Mouse (Mus musculus) neural tube, embryonic 12.5 days (tissue): Measurements from ENCODE around the gene Gm17304. TPM values are rescaled to one million over a fixed set of nuclear protein-coding genes. Genes with fewer than 3 reads are reported as not detected.

Source experiments
- ATAC-seq: fragments of 200-750 bp; cut with Nextera tagmentation; 2 replicates; pipeline ENCODE4 v1.8.0; 2017; ENCODE audit warnings: low read depth, mild to moderate bottlenecking, moderate TSS enrichment, moderate library complexity; ENCODE audit not compliant: low FRiP score
- H3K27ac ChIP-seq: fragments of 300-500 bp; sonication (generic); 2 replicates; pipeline ENCODE4 v1.5.1; 2016
- H3K27me3 ChIP-seq: fragments of 300-500 bp; sonication (generic); replicated peaks from 2 replicates; pipeline ENCODE4 v1.6.1; 2016; ENCODE audit warnings: mild to moderate bottlenecking
- H3K36me3 ChIP-seq: fragments of 300-500 bp; sonication (generic); 2 replicates; pipeline ENCODE4 v1.6.1; 2016; ENCODE audit warnings: mild to moderate bottlenecking
- H3K4me1 ChIP-seq: fragments of 300-500 bp; sonication (generic); 2 replicates; pipeline ENCODE4 v1.6.1; 2016
- H3K4me2 ChIP-seq: fragments of 300-500 bp; sonication (generic); replicated peaks from 2 replicates; pipeline ENCODE4 v1.6.1; 2016; ENCODE audit warnings: mild to moderate bottlenecking
- H3K4me3 ChIP-seq: fragments of 300-500 bp; sonication (generic); 2 replicates; pipeline ENCODE4 v1.5.1; 2016
- H3K9ac ChIP-seq: fragments of 300-500 bp; sonication (generic); 2 replicates; pipeline ENCODE4 v1.6.1; 2016; ENCODE audit warnings: mild to moderate bottlenecking
- H3K9me3 ChIP-seq: fragments of 300-500 bp; sonication (generic); 2 replicates; pipeline ENCODE4 v1.6.1; 2016; ENCODE audit warnings: mild to moderate bottlenecking
- WGBS: fragments of 180-500 bp; shearing (Covaris S2); methylation state at CpG from one replicate; pipeline ENCODE4 v1.1.7; 2016; 5-methylcytosine and 5-hydroxymethylcytosine counted together
- polyA plus RNA-seq: library from polyadenylated mRNA; unstranded; fragments of >200 nt; fragmentation: Nextera tagmentation; extraction: Ambion mirVana; gene quantifications from 2 replicates; pipeline ENCODE4 v1.2.1, GENCODE M21; 2016

Gm17304 gene
- polyA plus RNA-seq, 1 experiment from 2014 or later = not detected

GRCm38 (mm10) chr5:106628369-106629149 is 19.7 kb downstream of the Gm17304 start:
- Histone ChIP-seq H3K4me3 (no peak overlapping the region), H3K9me3 (no peaks in the 10 kb centered on the region), H3K4me1 (peaks cover 3% of the 10 kb centered on the region; the same call in 1 of the 2 replicates), H3K4me2 (no peak overlapping the region), H3K27me3 (no peaks in the 10 kb centered on the region), H3K9ac (no peak overlapping the region), H3K27ac (no peak overlapping the region), H3K36me3 (peaks cover 11% of the 10 kb centered on the region; the same call in 1 of the 2 replicates)
- 74% methylated on average over 8 of the region's 8 CpGs for WGBS
- ATAC-seq = no peak

DNA sequence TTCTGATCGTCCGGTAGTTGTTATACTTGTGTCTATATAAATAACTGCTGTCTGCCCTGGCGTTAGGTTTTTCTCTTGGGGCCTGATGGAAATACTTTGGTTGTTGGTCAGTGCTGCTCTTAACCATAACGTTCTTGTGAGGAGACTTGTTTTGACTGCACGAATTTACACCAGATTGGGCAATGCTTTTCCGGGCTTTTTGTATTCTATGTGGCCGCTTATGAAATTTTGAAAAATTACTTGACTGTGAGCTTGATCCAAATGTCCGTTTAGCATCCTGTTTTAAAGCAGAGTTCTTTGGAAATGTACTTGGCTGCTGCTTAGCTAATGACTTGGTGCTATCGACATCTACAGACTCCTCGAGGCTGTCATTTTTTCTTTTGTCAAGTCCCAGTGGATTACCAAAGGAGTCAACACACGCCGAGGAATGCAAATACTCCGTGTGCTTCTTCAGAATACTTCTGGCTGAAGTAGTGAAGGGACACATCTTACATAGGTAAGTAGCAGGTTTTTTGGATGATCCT is 27.6 kb downstream of the Gm17304 start:
- H3K4me3 ChIP-seq = no peak overlapping the region
- H3K9me3 ChIP-seq = no peaks in the 10 kb centered on the region
- no peak overlapping the region for H3K27ac ChIP-seq
- 94% methylated on average over 13 of the region's 13 CpGs for WGBS
- H3K4me2 ChIP-seq = no peak overlapping the region
- no peaks in the 10 kb centered on the region for H3K27me3 ChIP-seq
- peaks cover 40% of the 10 kb centered on the region for H3K36me3 ChIP-seq
- no peak for ATAC-seq
- H3K9ac ChIP-seq = no peak overlapping the region
- no peaks in the 10 kb centered on the region for H3K4me1 ChIP-seq

GRCm38 (mm10) chr5:106639627-106640026 is 30.7 kb downstream of the Gm17304 start:
- Histone ChIP-seq H3K9ac (no peak overlapping the region), H3K4me3 (no peak overlapping the region)

DNA sequence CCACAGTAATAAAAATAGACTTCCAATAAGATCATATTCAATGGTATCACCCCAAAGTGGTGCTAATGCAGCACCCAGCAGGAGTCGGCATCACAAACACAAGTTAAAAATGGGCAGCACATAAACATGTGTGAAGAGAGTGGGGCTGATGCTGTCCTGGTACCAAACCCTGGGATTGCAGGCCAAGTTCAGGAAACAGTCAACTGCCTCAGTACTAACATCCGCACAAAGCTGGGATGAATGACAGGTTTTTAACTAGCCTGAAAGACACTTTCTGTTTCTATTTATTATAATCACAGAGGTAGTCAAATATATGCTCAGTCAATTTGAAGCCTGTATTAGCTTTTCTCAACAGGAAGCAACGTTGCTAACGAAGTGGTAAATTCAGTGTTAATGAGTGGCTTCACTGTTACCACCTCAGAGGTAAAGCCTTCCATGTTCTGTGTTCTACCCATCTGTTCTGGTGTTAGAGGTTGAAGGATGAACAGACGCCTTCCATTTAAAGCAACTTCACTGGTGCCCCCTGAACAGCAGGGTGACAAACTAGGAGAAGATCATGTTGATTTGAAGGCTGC is 31.4 kb downstream of the Gm17304 start:
- H3K4me2 ChIP-seq = no peak overlapping the region
- no peaks in the 10 kb centered on the region for H3K9me3 ChIP-seq
- peaks cover 26% of the 10 kb centered on the region for H3K36me3 ChIP-seq
- WGBS = 81% methylated on average over 5 of the region's 5 CpGs
- no peak overlapping the region for H3K4me3 ChIP-seq
- ATAC-seq = no peak
- H3K27me3 ChIP-seq = no peaks in the 10 kb centered on the region
- no peak overlapping the region for H3K9ac ChIP-seq
- no peak overlapping the region for H3K27ac ChIP-seq
- no peaks in the 10 kb centered on the region; the same call in 1 of the 2 replicates for H3K4me1 ChIP-seq

More at GRCm38 (mm10) chr5:106639627-106640026, 30.7 kb downstream of the Gm17304 start:
- ATAC-seq = no peak
- Histone ChIP-seq H3K27me3 (no peaks in the 10 kb centered on the region), H3K9me3 (no peaks in the 10 kb centered on the region), H3K4me2 (no peak overlapping the region), H3K36me3 (peaks cover 33% of the 10 kb centered on the region), H3K27ac (no peak overlapping the region), H3K4me1 (no peaks in the 10 kb centered on the region; the same call in 1 of the 2 replicates)
- WGBS = 97% methylated on average over 2 of the region's 2 CpGs

- H3K9me3 ChIP-seq = no peaks in the 10 kb centered on the region
- WGBS = 82% methylated on average over 3 of the region's 3 CpGs
- no peak overlapping the region for H3K4me2 ChIP-seq
- no peaks in the 10 kb centered on the region for H3K27me3 ChIP-seq
- ATAC-seq = no peak
- H3K36me3 ChIP-seq = peaks cover 12% of the 10 kb centered on the region
- no peak overlapping the region for H3K27ac ChIP-seq
- H3K4me3 ChIP-seq = no peak overlapping the region
- no peak overlapping the region for H3K9ac ChIP-seq
- H3K4me1 ChIP-seq = no peaks in the 10 kb centered on the region; the same call in 1 of the 2 replicates
Measured at GRCm38 (mm10) chr5:106641876-106642275, 33.0 kb downstream of the Gm17304 start.

DNA sequence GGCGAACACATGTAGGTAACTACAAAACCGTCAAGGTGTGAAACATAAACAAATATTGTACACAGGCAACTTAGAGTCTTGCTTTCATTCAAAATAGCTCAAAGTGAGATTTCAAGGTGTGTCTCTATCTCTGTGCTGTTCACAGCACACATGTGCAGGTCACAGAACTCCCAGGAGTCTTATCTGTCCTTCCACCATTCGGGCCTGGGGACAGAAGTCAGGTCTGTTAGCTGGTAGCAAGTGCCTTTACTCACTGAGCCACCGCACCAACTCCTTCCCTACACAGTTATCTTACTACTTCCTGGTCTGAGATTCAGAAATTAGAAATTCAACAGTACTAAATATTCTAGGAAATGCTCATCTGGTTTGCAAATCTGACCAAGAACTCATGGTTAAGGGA is 34.5 kb downstream of the Gm17304 start:
- Histone ChIP-seq H3K9ac (no peak overlapping the region), H3K27ac (no peak overlapping the region), H3K4me2 (no peak overlapping the region), H3K4me1 (no peaks in the 10 kb centered on the region; the same call in 1 of the 2 replicates), H3K36me3 (no peaks in the 10 kb centered on the region), H3K27me3 (no peaks in the 10 kb centered on the region), H3K4me3 (no peak overlapping the region), H3K9me3 (no peaks in the 10 kb centered on the region)
- 89% methylated on average over 4 of the region's 4 CpGs for WGBS
- no peak for ATAC-seq

GRCm38 (mm10) chr5:106649441-106649840 is 40.5 kb downstream of the Gm17304 start:
- H3K9me3 ChIP-seq = no peaks in the 10 kb centered on the region
- H3K36me3 ChIP-seq = 0 out of 2 replicates have a peak, but pooled peaks cover 4% of the 10 kb centered on the region
- H3K9ac ChIP-seq = no peak overlapping the region
- H3K27ac ChIP-seq = no peak overlapping the region
- H3K4me2 ChIP-seq = no peak overlapping the region
- H3K4me1 ChIP-seq = no peaks in the 10 kb centered on the region
- no peak for ATAC-seq
- no peaks in the 10 kb centered on the region for H3K27me3 ChIP-seq
- no peak overlapping the region for H3K4me3 ChIP-seq

DNA sequence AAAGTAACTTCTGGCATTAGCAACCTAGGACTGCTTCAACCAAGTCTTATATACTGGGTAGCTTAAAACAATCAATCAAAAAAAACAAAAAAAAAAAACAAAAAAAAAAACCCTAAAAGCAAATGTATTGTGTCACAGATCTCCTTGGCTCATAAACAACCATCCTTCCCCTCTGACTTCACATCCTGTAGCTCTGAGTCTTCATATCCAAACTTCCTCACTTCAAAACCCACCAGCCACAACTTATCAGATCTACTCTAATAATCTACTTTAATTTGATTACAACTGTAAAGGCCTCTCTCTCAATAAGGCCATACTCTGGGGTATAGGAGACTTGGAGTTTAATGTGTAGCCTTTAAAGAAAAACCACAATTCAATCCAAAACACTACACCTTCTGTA is 41.1 kb downstream of the Gm17304 start:
- H3K4me3 ChIP-seq = no peak overlapping the region
- ATAC-seq = no peak
- no peaks in the 10 kb centered on the region for H3K4me1 ChIP-seq
- no peaks in the 10 kb centered on the region for H3K9me3 ChIP-seq
- H3K27me3 ChIP-seq = no peaks in the 10 kb centered on the region
- H3K4me2 ChIP-seq = no peak overlapping the region
- H3K9ac ChIP-seq = no peak overlapping the region
- peaks cover 7% of the 10 kb centered on the region for H3K36me3 ChIP-seq
- H3K27ac ChIP-seq = no peak overlapping the region

DNA sequence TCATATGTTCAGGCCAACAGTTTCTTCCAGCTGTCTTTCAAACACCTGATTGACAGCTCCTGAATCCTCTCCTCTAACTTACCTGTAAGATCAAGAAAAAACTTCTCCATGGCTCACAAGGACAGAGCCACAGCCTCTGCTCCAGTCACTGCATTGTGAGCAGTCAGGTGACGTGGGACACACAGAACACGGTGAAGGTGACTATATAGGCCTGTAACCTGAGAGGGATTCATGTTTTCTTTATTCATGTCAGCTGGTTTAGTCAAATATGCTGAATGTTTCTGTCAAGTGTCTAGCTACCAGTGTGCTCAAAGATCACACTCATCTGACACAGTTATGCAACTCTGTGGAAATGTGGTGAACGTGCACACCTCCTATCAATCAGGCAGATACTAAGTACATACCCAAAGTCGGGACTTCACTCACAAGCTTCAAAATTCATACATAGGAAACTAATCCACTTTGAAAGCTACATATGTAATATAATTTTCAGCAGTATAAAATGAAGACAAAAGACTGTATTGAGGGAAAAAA is 43.4 kb downstream of the Gm17304 start:
- Histone ChIP-seq H3K4me2 (no peak overlapping the region), H3K9me3 (no peaks in the 10 kb centered on the region), H3K4me1 (no peaks in the 10 kb centered on the region), H3K27me3 (no peaks in the 10 kb centered on the region), H3K4me3 (no peak overlapping the region), H3K36me3 (peaks cover 8% of the 10 kb centered on the region), H3K9ac (no peak overlapping the region), H3K27ac (no peak overlapping the region)
- WGBS = 91% methylated on average over 4 of the region's 4 CpGs
- ATAC-seq = no peak

- Histone ChIP-seq H3K27me3 (no peaks in the 10 kb centered on the region), H3K4me2 (no peak overlapping the region), H3K36me3 (peaks cover 8% of the 10 kb centered on the region), H3K4me3 (no peak overlapping the region), H3K9me3 (no peaks in the 10 kb centered on the region), H3K9ac (no peak overlapping the region), H3K27ac (no peak overlapping the region), H3K4me1 (no peaks in the 10 kb centered on the region)
- no peak for ATAC-seq
- WGBS = 83% methylated on average over 3 of the region's 3 CpGs
Measured at GRCm38 (mm10) chr5:106652790-106653328, 44.0 kb downstream of the Gm17304 start.
